Mouse (Mus musculus): ENCODE measurements around the gene Pcyt2. TPM values are rescaled to one million over a fixed set of nuclear protein-coding genes. Genes with fewer than 3 reads are reported as not detected.

Pcyt2 gene
- polyA plus RNA-seq, 1 experiment from 2014 or later, result 104 TPM

DNA sequence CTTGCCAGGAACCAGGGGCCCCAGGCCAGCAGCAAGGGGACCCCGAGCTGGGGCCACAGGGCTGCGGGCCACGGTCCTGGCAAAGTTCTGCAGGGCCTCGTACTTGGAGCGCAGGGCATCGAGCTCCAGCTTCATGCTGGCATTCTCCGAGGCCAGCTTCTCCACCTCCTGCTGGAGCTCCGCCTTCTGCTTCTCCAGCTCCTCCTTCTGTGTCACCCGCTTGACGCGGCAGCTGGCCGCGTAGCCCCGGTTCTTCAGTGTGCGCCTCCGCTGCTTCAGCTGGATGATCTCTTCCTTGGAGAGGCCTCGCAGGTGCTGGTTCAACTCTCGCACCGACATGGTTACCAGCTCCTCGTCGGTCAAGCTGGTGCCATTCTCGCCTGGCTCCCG is 11.6 kb upstream of the Pcyt2 start:
- Histone ChIP-seq H3K9ac (ENCODE audit: low read length) (no peak overlapping the region), H3K4me2 (ENCODE audit: low read depth, low read length) (peak overlapping the region; percentile 19; the same call in 1 of the 2 replicates), H3K27me3 (ENCODE audit: control insufficient read depth, insufficient read depth, low read depth, low read length) (no peaks in the 10 kb centered on the region), H3K9me3 (ENCODE audit: control insufficient read depth, low read length) (no peaks in the 10 kb centered on the region), H3K4me1 (replicated peaks; ENCODE audit: control insufficient read depth, insufficient read depth, low read length) (peaks cover 37% of the 10 kb centered on the region), H3K4me3 (ENCODE audit: low read length) (no peak overlapping the region), H3K27ac (ENCODE audit: low read length) (no peak overlapping the region), H3K36me3 (ENCODE audit: control insufficient read depth, insufficient read depth, low read length) (peaks cover 12% of the 10 kb centered on the region)
- WGBS, result 82% methylated on average over 23 of the region's 23 CpGs
- no peak for ATAC-seq (ENCODE audit: low read depth)

- no peak for ATAC-seq (ENCODE audit: low read depth)
- H3K4me1 ChIP-seq (replicated peaks; ENCODE audit: control insufficient read depth, insufficient read depth, low read length), result peaks cover 39% of the 10 kb centered on the region
These were observed 11.0 kb upstream of the Pcyt2 start for GRCm38 (mm10) chr11:120628601-120629340.

GRCm38 (mm10) chr11:120627468-120628300 is 9.9 kb upstream of the Pcyt2 start:
- H3K27me3 ChIP-seq (ENCODE audit: control insufficient read depth, insufficient read depth, low read depth, low read length), result no peaks in the 10 kb centered on the region
- no peak overlapping the region for H3K9ac ChIP-seq (ENCODE audit: low read length)
- peaks cover 15% of the 10 kb centered on the region for H3K36me3 ChIP-seq (ENCODE audit: control insufficient read depth, insufficient read depth, low read length)
- H3K9me3 ChIP-seq (ENCODE audit: control insufficient read depth, low read length), result no peaks in the 10 kb centered on the region
- no peak for ATAC-seq (ENCODE audit: low read depth)
- peaks cover 41% of the 10 kb centered on the region for H3K4me1 ChIP-seq (replicated peaks; ENCODE audit: control insufficient read depth, insufficient read depth, low read length)
- no peak overlapping the region for H3K27ac ChIP-seq (ENCODE audit: low read length)
- no peak overlapping the region for H3K4me2 ChIP-seq (ENCODE audit: low read depth, low read length)
- no peak overlapping the region for H3K4me3 ChIP-seq (ENCODE audit: low read length)
- WGBS, result 75% methylated on average over 22 of the region's 22 CpGs

More at GRCm38 (mm10) chr11:120628601-120629340, 11.0 kb upstream of the Pcyt2 start:
- H3K27me3 ChIP-seq (ENCODE audit: control insufficient read depth, insufficient read depth, low read depth, low read length), result no peaks in the 10 kb centered on the region
- no peak overlapping the region for H3K4me2 ChIP-seq (ENCODE audit: low read depth, low read length)
- 88% methylated on average over 23 of the region's 23 CpGs for WGBS
- no peak overlapping the region for H3K27ac ChIP-seq (ENCODE audit: low read length)
- H3K9me3 ChIP-seq (ENCODE audit: control insufficient read depth, low read length), result no peaks in the 10 kb centered on the region
- H3K36me3 ChIP-seq (ENCODE audit: control insufficient read depth, insufficient read depth, low read length), result peaks cover 12% of the 10 kb centered on the region
- no peak overlapping the region for H3K4me3 ChIP-seq (ENCODE audit: low read length)
- no peak overlapping the region for H3K9ac ChIP-seq (ENCODE audit: low read length)

DNA sequence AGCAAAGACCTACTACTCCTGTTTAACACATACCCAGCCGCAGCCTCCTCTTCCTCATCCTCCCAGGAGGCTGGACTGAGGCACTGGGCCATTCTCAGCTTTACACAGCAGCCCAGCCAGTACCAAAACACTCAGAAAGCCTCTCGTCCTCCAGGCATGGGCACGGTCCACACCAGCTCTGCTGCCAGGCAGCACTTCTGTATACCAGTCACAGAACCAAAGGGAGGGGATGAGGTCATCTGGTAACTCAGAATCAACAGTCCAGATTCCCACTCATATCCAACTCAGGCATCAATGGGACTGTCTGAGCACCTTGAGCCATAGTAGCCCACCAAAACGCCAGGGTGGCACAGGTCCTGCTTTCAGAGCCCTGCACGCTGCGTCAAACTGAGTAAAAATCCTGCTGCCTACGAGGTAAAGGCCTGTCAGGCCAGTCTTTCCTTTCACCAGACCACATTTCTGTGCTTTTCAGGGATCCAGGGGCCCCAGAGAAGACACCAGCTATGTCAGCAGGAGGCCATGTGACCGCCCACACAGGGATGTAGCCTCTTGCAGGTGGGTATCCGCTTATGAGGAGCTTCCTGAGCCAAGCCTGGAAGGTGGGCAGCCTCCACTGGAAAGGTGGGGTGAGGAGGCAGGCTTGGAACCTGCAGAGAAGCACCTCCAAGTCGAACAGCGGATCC is 9.2 kb upstream of the Pcyt2 start:
- Histone ChIP-seq H3K27me3 (ENCODE audit: control insufficient read depth, insufficient read depth, low read depth, low read length) (no peaks in the 10 kb centered on the region), H3K4me2 (ENCODE audit: low read depth, low read length) (no peak overlapping the region), H3K36me3 (ENCODE audit: control insufficient read depth, insufficient read depth, low read length) (peaks cover 19% of the 10 kb centered on the region), H3K9ac (ENCODE audit: low read length) (no peak overlapping the region), H3K4me3 (ENCODE audit: low read length) (no peak overlapping the region), H3K27ac (ENCODE audit: low read length) (no peak overlapping the region), H3K9me3 (ENCODE audit: control insufficient read depth, low read length) (no peaks in the 10 kb centered on the region), H3K4me1 (replicated peaks; ENCODE audit: control insufficient read depth, insufficient read depth, low read length) (peaks cover 36% of the 10 kb centered on the region)
- no peak for ATAC-seq (ENCODE audit: low read depth)
- WGBS, result 85% methylated on average over 11 of the region's 11 CpGs

- Histone ChIP-seq H3K9me3 (ENCODE audit: control insufficient read depth, low read length) (no peaks in the 10 kb centered on the region), H3K4me1 (replicated peaks; ENCODE audit: control insufficient read depth, insufficient read depth, low read length) (peaks cover 21% of the 10 kb centered on the region), H3K4me2 (ENCODE audit: low read depth, low read length) (peak within 1 kb of the TSS; percentile 85), H3K27ac (ENCODE audit: low read length) (peak within 1 kb of the TSS; percentile 84), H3K4me3 (ENCODE audit: low read length) (peak within 1 kb of the TSS; percentile 99), H3K36me3 (ENCODE audit: control insufficient read depth, insufficient read depth, low read length) (peaks cover 27% of the 10 kb centered on the region), H3K27me3 (ENCODE audit: control insufficient read depth, insufficient read depth, low read depth, low read length) (no peaks in the 10 kb centered on the region), H3K9ac (ENCODE audit: low read length) (peak within 1 kb of the TSS; percentile 77)
- ATAC-seq (ENCODE audit: low read depth), result peak; percentile 27
- WGBS, result 12% methylated on average over 5 of the region's 5 CpGs
These were observed 7.5 kb upstream of the Pcyt2 start, which contains the start of gene Sirt7 for GRCm38 (mm10) chr11:120625152-120625775. TSS of gene Sirt7 (minus strand) at chr11:120625240.

- Histone ChIP-seq H3K4me3 (ENCODE audit: low read length) (peak overlapping the region; percentile 99), H3K9me3 (ENCODE audit: control insufficient read depth, low read length) (no peaks in the 10 kb centered on the region), H3K27me3 (ENCODE audit: control insufficient read depth, insufficient read depth, low read depth, low read length) (no peaks in the 10 kb centered on the region), H3K36me3 (ENCODE audit: control insufficient read depth, insufficient read depth, low read length) (peaks cover 31% of the 10 kb centered on the region), H3K4me2 (ENCODE audit: low read depth, low read length) (peak overlapping the region; percentile 85), H3K4me1 (replicated peaks; ENCODE audit: control insufficient read depth, insufficient read depth, low read length) (peaks cover 15% of the 10 kb centered on the region), H3K9ac (ENCODE audit: low read length) (peak overlapping the region; percentile 77), H3K27ac (ENCODE audit: low read length) (peak overlapping the region; percentile 84)
- peak; percentile 89 for ATAC-seq (ENCODE audit: low read depth)
- under 1% methylated on average over 51 of the region's 53 CpGs for WGBS
These were observed 7.0 kb upstream of the Pcyt2 start for GRCm38 (mm10) chr11:120624680-120625111.

- Histone ChIP-seq H3K36me3 (ENCODE audit: control insufficient read depth, insufficient read depth, low read length) (peaks cover 31% of the 10 kb centered on the region), H3K27me3 (ENCODE audit: control insufficient read depth, insufficient read depth, low read depth, low read length) (no peaks in the 10 kb centered on the region)
These were observed 6.4 kb upstream of the Pcyt2 start for GRCm38 (mm10) chr11:120623961-120624679.

DNA sequence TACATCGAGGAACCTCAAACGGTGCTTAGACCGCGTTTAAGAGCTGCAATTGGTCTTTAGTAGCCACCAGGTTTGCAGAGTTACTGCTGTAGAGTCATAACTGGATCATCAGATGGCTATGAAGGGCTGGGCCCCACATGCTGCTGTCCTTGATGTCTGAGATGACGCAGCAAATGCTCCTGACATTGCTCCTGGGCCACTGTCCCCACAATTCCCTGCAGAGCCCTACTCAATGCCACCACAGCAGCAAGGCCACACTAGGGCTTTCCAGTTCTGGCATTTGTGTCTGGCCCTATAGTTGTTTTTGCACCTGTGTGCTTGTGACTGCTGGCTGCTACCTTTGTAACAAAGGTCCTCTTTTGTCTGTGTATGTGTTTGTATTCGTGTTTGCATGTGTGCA is 5.1 kb upstream of the Pcyt2 start:
- no peak for ATAC-seq (ENCODE audit: low read depth)
- H3K36me3 ChIP-seq (ENCODE audit: control insufficient read depth, insufficient read depth, low read length), result peaks cover 24% of the 10 kb centered on the region
- 89% methylated on average over 6 of the region's 6 CpGs for whole genome bisulfite sequencing

More at GRCm38 (mm10) chr11:120623961-120624679, 6.4 kb upstream of the Pcyt2 start:
- peak overlapping the region; percentile 85 for H3K4me2 ChIP-seq (ENCODE audit: low read depth, low read length)
- no peaks in the 10 kb centered on the region for H3K9me3 ChIP-seq (ENCODE audit: control insufficient read depth, low read length)
- peaks cover 14% of the 10 kb centered on the region for H3K4me1 ChIP-seq (replicated peaks; ENCODE audit: control insufficient read depth, insufficient read depth, low read length)
- H3K4me3 ChIP-seq (ENCODE audit: low read length), result peak overlapping the region; percentile 99
- peak overlapping the region; percentile 84 for H3K27ac ChIP-seq (ENCODE audit: low read length)
- 11% methylated on average over 30 of the region's 30 CpGs for WGBS
- peak; percentile 82 for ATAC-seq (ENCODE audit: low read depth)
- H3K9ac ChIP-seq (ENCODE audit: low read length), result peak overlapping the region; percentile 77

More for the DNA sequence above, 5.1 kb upstream of the Pcyt2 start:
- Histone ChIP-seq H3K9ac (ENCODE audit: low read length) (no peak overlapping the region), H3K4me3 (ENCODE audit: low read length) (no peak overlapping the region), H3K4me1 (replicated peaks; ENCODE audit: control insufficient read depth, insufficient read depth, low read length) (peaks cover 14% of the 10 kb centered on the region), H3K27me3 (ENCODE audit: control insufficient read depth, insufficient read depth, low read depth, low read length) (no peaks in the 10 kb centered on the region), H3K9me3 (ENCODE audit: control insufficient read depth, low read length) (no peaks in the 10 kb centered on the region), H3K4me2 (ENCODE audit: low read depth, low read length) (no peak overlapping the region), H3K27ac (ENCODE audit: low read length) (no peak overlapping the region)

All from lung, embryonic 16.5 days (tissue).